Mouse (Mus musculus) T-helper 1 cell (primary cell): ENCODE measurements around the gene Vps13c.

Experiments
- in situ Hi-C: fragments of 300-600 bp; cut with MboI, MseI; formaldehyde crosslinking; loops from one replicate; pipeline ENCODE4 v1.15.1; 2025; ENCODE audit warnings: high pct_unique_total_duplicates

The Vps13c gene

GRCm38 (mm10) chr9:67878197-67878769 lies 38.1 kb downstream of the Vps13c start:
- in situ Hi-C loops, result no loop called here

GRCm38 (mm10) chr9:67883349-67883984 lies 43.3 kb downstream of the Vps13c start:
- in situ Hi-C loops, result no loop called here

- in situ Hi-C loops, result no loop called here
These were observed 43.9 kb downstream of the Vps13c start for GRCm38 (mm10) chr9:67884095-67884494.

GRCm38 (mm10) chr9:67886981-67887720 lies 47.0 kb downstream of the Vps13c start:
- in situ Hi-C loops, result no loop called here

GRCm38 (mm10) chr9:67893474-67893873 lies 53.3 kb downstream of the Vps13c start:
- in situ Hi-C loops, result no loop called here

GRCm38 (mm10) chr9:67896646-67897295 lies 56.6 kb downstream of the Vps13c start:
- in situ Hi-C loops, result no loop called here

- in situ Hi-C loops, result no loop called here
These were observed 60.2 kb downstream of the Vps13c start for GRCm38 (mm10) chr9:67900398-67900797.

- in situ Hi-C loops, result no loop called here
These were observed 64.2 kb downstream of the Vps13c start for GRCm38 (mm10) chr9:67904355-67904754.

GRCm38 (mm10) chr9:67905541-67905940 lies 65.3 kb downstream of the Vps13c start:
- in situ Hi-C loops, result no loop called here

- in situ Hi-C loops, result loop anchor here (5.0 kb wide), 1 partner anchor 57 kb away; no protein-coding TSS in a partner anchor
These were observed 74.5 kb downstream of the Vps13c start for GRCm38 (mm10) chr9:67914681-67915080.

GRCm38 (mm10) chr9:67922350-67922749 lies 82.2 kb downstream of the Vps13c start:
- in situ Hi-C loops, result no loop called here

GRCm38 (mm10) chr9:67930629-67931028 lies 90.4 kb downstream of the Vps13c start:
- in situ Hi-C loops, result no loop called here

- in situ Hi-C loops, result no loop called here
These were observed 97.1 kb downstream of the Vps13c start for GRCm38 (mm10) chr9:67937286-67937685.

GRCm38 (mm10) chr9:67955466-67956010 lies 115.3 kb downstream of the Vps13c start:
- in situ Hi-C loops, result no loop called here

GRCm38 (mm10) chr9:67961953-67962352 lies 121.8 kb downstream of the Vps13c start:
- in situ Hi-C loops, result no loop called here

- in situ Hi-C loops, result no loop called here
These were observed 125.7 kb downstream of the Vps13c start for GRCm38 (mm10) chr9:67965889-67966288.

GRCm38 (mm10) chr9:67967011-67967410 lies 126.8 kb downstream of the Vps13c start:
- in situ Hi-C loops, result no loop called here

- in situ Hi-C loops, result loop anchor here (5.0 kb wide), 1 partner anchor 141 kb away; the partner anchor contains the start of gene C2cd4a
These were observed 133.3 kb downstream of the Vps13c start for GRCm38 (mm10) chr9:67973451-67973850.

- in situ Hi-C loops, result no loop called here
These were observed 135.3 kb downstream of the Vps13c start for GRCm38 (mm10) chr9:67975491-67975890.

GRCm38 (mm10) chr9:68006566-68006965 lies 166.4 kb downstream of the Vps13c start:
- in situ Hi-C loops, result no loop called here

- in situ Hi-C loops, result loop anchor here (5.0 kb wide), 1 partner anchor 697 kb away; no protein-coding TSS in a partner anchor
These were observed 174.8 kb downstream of the Vps13c start for GRCm38 (mm10) chr9:68014991-68015396.
